Mouse (Mus musculus) stomach, postnatal 0 days (tissue): Measurements from ENCODE around the gene Epha4. TPM values are rescaled to one million over a fixed set of nuclear protein-coding genes. Genes with fewer than 3 reads are reported as not detected.
A peak's percentile ranks its signal among the peaks of the same experiment; 100 is the strongest.

Experiments used
- ATAC-seq: fragments of 200-750 bp; cut with Nextera tagmentation; 2 replicates; pipeline ENCODE4 v1.8.0; 2017; ENCODE audit not compliant: low FRiP score, low TSS enrichment
- DNase-seq: peaks from one replicate; pipeline ENCODE4 v3.0.0-alpha.2; 2016; ENCODE audit warnings: low spot score
- H3K27ac ChIP-seq: fragments of 300-500 bp; sonication (generic); replicated peaks from 2 replicates; pipeline ENCODE4 v1.5.1; 2014; ENCODE audit warnings: mild to moderate bottlenecking, control low read depth
- H3K27me3 ChIP-seq: fragments of 300-500 bp; sonication (generic); 2 replicates; pipeline ENCODE4 v1.6.1; 2014; ENCODE audit warnings: low read length; ENCODE audit not compliant: control insufficient read depth, insufficient read depth
- H3K36me3 ChIP-seq: fragments of 300-500 bp; sonication (generic); 2 replicates; pipeline ENCODE4 v1.6.1; 2014; ENCODE audit warnings: low read length, mixed read lengths; ENCODE audit not compliant: control insufficient read depth, insufficient read depth
- H3K4me1 ChIP-seq: fragments of 300-500 bp; sonication (generic); replicated peaks from 2 replicates; pipeline ENCODE4 v1.6.1; 2014; ENCODE audit warnings: antibody characterized with exemption; ENCODE audit not compliant: control insufficient read depth, insufficient read depth
- H3K4me2 ChIP-seq: fragments of 300-500 bp; sonication (generic); replicated peaks from 2 replicates; pipeline ENCODE4 v1.6.1; 2014; ENCODE audit warnings: low read depth, mild to moderate bottlenecking, control low read depth, moderate library complexity
- H3K4me3 ChIP-seq: fragments of 300-500 bp; sonication (generic); 2 replicates; pipeline ENCODE4 v1.5.1; 2014; ENCODE audit warnings: low read depth, low read length, control low read depth
- H3K9ac ChIP-seq: fragments of 300-500 bp; sonication (generic); 2 replicates; pipeline ENCODE4 v1.6.1; 2014; ENCODE audit warnings: mild to moderate bottlenecking, low read length, control low read depth, mixed read lengths
- H3K9me3 ChIP-seq: fragments of 300-500 bp; sonication (generic); 2 replicates; pipeline ENCODE4 v1.6.1; 2016; ENCODE audit warnings: low read length; ENCODE audit not compliant: control insufficient read depth
- CTCF ChIP-seq: IDR thresholded peaks from 2 replicates; pipeline ENCODE4 v1.5.1; 2016; ENCODE audit warnings: antibody characterized with exemption, low read depth, mild to moderate bottlenecking, moderate library complexity
- EP300 ChIP-seq: optimal IDR thresholded peaks from 2 replicates; pipeline ENCODE3; 2016; ENCODE audit warnings: antibody characterized with exemption
- WGBS: fragments of 180-500 bp; shearing (Covaris S2); extraction: QIAGEN DNeasy Blood & Tissue Kit; methylation state at CpG from one replicate; pipeline ENCODE4 v1.1.7; 2014; 5-methylcytosine and 5-hydroxymethylcytosine counted together
- polyA plus RNA-seq: library from polyadenylated mRNA; unstranded; fragments of >200 nt; fragmentation: Nextera tagmentation; extraction: Ambion mirVana; gene quantifications from 2 replicates; pipeline ENCODE4 v1.2.1, GENCODE M21; 2015

Epha4 gene
- polyA plus RNA-seq, 1 experiment from 2014 or later: 5.4 TPM

DNA sequence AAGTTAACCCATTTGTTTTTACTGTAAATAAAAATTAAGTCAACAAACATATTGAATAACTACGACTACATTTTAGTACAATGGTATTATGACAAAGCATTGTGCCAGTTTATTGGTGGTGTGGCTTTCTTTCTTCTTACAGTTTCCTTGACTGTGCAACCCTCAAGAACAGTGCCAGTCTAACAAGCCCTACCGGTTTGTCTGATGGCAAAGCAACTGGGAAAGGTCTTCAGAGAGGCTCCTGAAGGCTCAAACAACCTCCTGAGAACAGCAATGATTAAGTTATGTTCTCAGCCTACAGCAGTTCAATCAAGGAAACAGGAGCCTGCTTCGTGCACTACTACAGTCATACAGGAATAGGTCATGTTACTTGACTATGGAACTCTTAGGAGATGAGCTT lies 93.8 kb downstream of the Epha4 start:
- Histone ChIP-seq H3K4me2 (no peak overlapping the region), H3K4me1 (no peaks in the 10 kb centered on the region), H3K27ac (no peak overlapping the region), H3K9me3 (no peaks in the 10 kb centered on the region), H3K4me3 (no peak overlapping the region), H3K27me3 (no peaks in the 10 kb centered on the region), H3K36me3 (no peaks in the 10 kb centered on the region), H3K9ac (no peak overlapping the region)
- DNase-seq: no peak
- TF ChIP-seq CTCF: no peak
- peak; percentile 32 for TF ChIP-seq EP300
- ATAC-seq: no peak
- 62% methylated on average over 3 of the region's 3 CpGs for WGBS

DNA sequence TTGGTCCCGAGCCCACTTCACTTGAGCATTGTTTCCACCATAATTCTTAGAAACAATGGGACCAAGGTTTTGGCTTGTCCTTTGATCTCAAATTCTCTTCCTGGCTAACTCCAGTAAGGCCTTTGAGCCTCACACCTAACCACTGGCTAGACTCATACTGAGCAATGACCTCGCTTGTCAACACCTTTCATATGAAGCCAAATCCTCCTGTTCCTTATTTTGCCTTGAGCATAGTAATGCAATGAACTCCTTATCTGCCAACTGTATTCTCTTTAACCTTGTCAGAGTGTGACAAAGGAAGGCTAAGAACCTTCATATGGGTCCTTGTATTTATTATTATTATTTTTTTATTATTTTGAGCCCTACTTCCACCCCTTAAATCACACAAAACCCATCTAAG lies 94.5 kb downstream of the Epha4 start:
- no peaks in the 10 kb centered on the region for H3K27me3 ChIP-seq
- no peak for TF ChIP-seq CTCF
- TF ChIP-seq EP300: no peak
- no peak overlapping the region for H3K9ac ChIP-seq
- no peak overlapping the region for H3K4me3 ChIP-seq
- ATAC-seq: no peak
- DNase-seq: no peak
- WGBS: 71% methylated on average over 2 of the region's 2 CpGs
- H3K4me1 ChIP-seq: no peaks in the 10 kb centered on the region
- no peaks in the 10 kb centered on the region for H3K9me3 ChIP-seq
- H3K27ac ChIP-seq: no peak overlapping the region
- no peaks in the 10 kb centered on the region for H3K36me3 ChIP-seq
- H3K4me2 ChIP-seq: no peak overlapping the region

DNA sequence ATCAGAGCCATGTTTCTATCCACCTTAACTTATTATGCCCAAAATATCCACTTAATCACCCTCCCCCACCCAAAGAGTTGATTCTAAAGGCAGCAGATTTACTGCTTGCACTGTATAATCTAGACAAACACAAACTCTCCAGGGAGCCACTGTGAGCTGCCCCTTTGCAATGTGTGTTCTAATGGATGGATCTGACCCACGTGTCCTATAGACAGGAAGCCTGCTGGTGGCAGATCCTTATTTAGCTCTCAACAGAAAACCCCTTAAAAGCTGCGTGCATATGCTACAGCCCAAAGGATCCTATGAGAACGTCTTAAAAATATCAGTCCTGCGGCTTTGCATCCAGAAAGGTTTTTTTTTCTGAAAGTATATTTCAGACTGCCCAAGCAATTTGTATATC lies 98.0 kb downstream of the Epha4 start:
- DNase-seq (no peak), ATAC-seq (no peak)
- Histone ChIP-seq H3K4me3 (no peak overlapping the region), H3K4me2 (no peak overlapping the region), H3K27me3 (no peaks in the 10 kb centered on the region), H3K9me3 (no peaks in the 10 kb centered on the region), H3K4me1 (no peaks in the 10 kb centered on the region), H3K27ac (no peak overlapping the region), H3K9ac (no peak overlapping the region), H3K36me3 (no peaks in the 10 kb centered on the region)
- TF ChIP-seq EP300: no peak
- no peak for TF ChIP-seq CTCF
- WGBS: 57% methylated on average over 4 of the region's 4 CpGs

DNA sequence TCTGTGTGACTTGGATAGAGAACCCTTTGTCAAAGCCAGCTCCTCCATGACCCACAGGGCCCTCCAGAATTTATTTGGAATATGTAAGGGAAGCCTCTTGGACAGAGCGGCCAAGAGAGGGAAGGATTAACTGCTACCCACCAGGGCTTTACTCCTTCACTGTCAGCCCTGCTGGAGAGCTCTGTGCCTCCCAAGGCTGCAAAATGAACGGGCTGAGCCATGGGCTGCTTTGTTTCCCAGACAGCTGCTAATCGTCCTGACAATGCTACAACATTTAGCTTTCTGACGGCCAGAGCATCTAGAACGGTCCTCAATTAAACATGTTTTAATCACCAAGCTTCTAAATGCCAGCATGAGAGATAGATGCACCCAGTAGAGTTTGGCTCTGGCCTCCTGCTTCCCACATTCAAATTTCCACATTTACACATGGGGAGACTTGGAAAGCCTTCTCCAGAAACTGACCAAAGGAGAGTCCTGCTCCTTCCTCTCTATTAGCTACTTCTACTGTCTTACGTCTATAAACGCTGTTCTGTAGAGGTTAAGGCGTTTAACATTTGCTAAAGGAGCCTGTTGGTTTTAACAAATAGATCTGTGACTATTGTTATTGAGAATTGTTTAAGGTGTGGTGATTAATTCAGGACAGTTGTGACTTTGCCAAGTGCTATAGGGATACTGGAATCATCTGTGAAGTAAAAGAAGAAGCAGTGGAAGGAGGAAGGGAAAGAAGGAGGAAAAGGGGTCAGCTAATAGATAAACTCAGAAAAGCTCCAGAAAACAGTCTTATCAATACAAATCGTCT lies 101.8 kb downstream of the Epha4 start:
- no peak for TF ChIP-seq EP300
- TF ChIP-seq CTCF: no peak
- Histone ChIP-seq H3K27ac (no peak overlapping the region), H3K4me2 (no peak overlapping the region), H3K36me3 (no peaks in the 10 kb centered on the region), H3K4me3 (no peak overlapping the region), H3K9me3 (no peaks in the 10 kb centered on the region), H3K27me3 (no peaks in the 10 kb centered on the region), H3K4me1 (no peaks in the 10 kb centered on the region), H3K9ac (no peak overlapping the region)
- 42% methylated on average over 9 of the region's 9 CpGs for WGBS
- ATAC-seq (no peak), DNase-seq (no peak)

DNA sequence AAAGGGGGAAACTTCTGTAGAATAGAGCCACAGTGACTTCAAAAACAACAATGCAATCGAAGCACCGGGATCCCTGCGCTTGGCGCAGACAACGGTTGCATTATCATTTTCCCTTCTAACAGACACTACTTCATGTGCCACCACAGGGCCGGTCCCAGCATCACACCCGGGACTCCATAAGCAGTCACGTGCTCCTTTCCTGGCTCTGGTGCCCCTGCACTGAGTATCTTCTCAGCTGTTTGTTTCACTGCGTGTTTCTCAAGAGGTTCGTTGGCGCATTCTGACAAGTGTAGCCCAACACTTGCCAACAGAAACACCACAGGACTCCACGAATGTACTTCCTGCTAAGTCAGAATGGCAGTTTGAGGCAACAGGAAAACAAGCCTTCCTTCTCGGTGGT lies 102.6 kb downstream of the Epha4 start:
- no peaks in the 10 kb centered on the region for H3K36me3 ChIP-seq
- no peaks in the 10 kb centered on the region for H3K4me1 ChIP-seq
- TF ChIP-seq CTCF (no peak), EP300 (no peak)
- no peak overlapping the region for H3K4me2 ChIP-seq
- WGBS: 80% methylated on average over 13 of the region's 13 CpGs
- ATAC-seq: no peak
- DNase-seq: no peak
- no peak overlapping the region for H3K4me3 ChIP-seq
- no peak overlapping the region for H3K9ac ChIP-seq
- no peak overlapping the region for H3K27ac ChIP-seq
- H3K9me3 ChIP-seq: no peaks in the 10 kb centered on the region
- no peaks in the 10 kb centered on the region for H3K27me3 ChIP-seq

DNA sequence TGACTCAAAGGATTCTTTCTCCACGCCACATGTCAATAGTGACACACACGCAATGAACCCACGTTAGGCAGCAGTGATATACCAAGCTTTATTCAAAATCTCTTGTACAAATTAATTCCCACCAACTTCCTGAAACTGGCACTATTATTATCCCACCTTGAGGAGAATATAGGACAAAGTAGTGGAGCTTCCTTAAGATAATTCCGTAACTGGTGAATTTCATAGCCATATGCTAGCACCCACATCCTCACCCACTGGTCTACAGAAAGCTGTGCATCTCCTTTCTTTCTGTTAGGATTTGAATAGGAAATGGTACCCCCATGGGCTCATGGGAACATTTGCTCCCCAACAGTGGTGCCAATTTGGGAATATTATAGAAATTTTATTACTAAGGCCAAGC lies 103.7 kb downstream of the Epha4 start:
- ATAC-seq (no peak), DNase-seq (no peak)
- TF ChIP-seq CTCF (no peak), EP300 (no peak)
- H3K27me3 ChIP-seq: no peaks in the 10 kb centered on the region
- no peak overlapping the region for H3K27ac ChIP-seq
- no peaks in the 10 kb centered on the region for H3K4me1 ChIP-seq
- H3K4me3 ChIP-seq: no peak overlapping the region
- no peaks in the 10 kb centered on the region for H3K9me3 ChIP-seq
- no peak overlapping the region for H3K9ac ChIP-seq
- WGBS: 90% methylated on average over 4 of the region's 4 CpGs
- H3K36me3 ChIP-seq: no peaks in the 10 kb centered on the region
- no peak overlapping the region for H3K4me2 ChIP-seq
